Mouse (Mus musculus) myocyte (in vitro differentiated cells): ENCODE measurements at regions not wholly inside any gene's neighbourhood (a gene's known extent, or its start where the extent isn't known, plus 50 kb on each side); places are given as distances from the start of the nearest gene placed in this dataset.

Source experiments
- MYOD1 ChIP-seq, 3 experiments: IDR thresholded peaks; one replicate each; pipeline ENCODE4 v1.6.1; 2011; ENCODE audit warnings: control low read depth in 2 of 3, low read depth in 2 of 3, mild to moderate bottlenecking in 2 of 3, moderate library complexity in 1 of 3; ENCODE audit not compliant: insufficient read length in 2 of 3, control insufficient read depth in 1 of 3
- MYOG ChIP-seq, 3 experiments: IDR thresholded peaks; one replicate each; pipeline ENCODE4 v1.6.1; 2011; ENCODE audit warnings: control low read depth in 2 of 3, low read depth in 2 of 3, mild to moderate bottlenecking in 2 of 3; ENCODE audit not compliant: insufficient read length in 2 of 3, control insufficient read depth in 1 of 3, insufficient read depth in 1 of 3
- POLR2A ChIP-seq: IDR thresholded peaks from one replicate; pipeline ENCODE4 v1.6.1; 2011; ENCODE audit warnings: low read depth, mild to moderate bottlenecking, control low read depth, moderate library complexity; ENCODE audit not compliant: insufficient read length
- TCF3 ChIP-seq: IDR thresholded peaks from one replicate; pipeline ENCODE4 v1.6.1; 2011; ENCODE audit warnings: low read depth, control low read depth; ENCODE audit not compliant: insufficient read length
- USF1 ChIP-seq: IDR thresholded peaks from one replicate; pipeline ENCODE4 v1.6.1; 2011; ENCODE audit warnings: low read depth, mild to moderate bottlenecking, control low read depth, moderate library complexity

DNA sequence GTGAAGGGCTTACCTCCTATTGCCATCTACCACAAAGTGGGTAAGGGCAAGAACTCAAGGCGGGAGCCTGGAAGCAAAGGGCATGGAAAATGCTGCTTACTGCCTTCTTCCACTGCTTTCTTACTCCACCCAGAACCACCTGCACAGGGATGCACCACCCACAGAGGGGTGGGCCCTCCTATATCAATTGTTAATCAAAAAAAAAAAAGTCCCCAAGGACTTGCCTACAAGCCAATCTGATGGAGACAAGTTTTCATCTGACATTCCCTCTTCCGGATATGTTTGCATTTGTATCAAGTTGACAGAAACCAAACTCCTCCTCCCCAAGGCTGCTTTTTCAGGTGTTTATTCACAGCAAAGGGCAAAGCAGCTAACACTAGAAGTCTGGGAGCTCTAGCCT lies 94.1 kb upstream of the Gli2 start:
- no peak for TF ChIP-seq POLR2A
- no peak for TF ChIP-seq USF1
- TF ChIP-seq TCF3, result no peak
- no peak for TF ChIP-seq MYOG (IDR thresholded peaks at IDR 0.05; ENCODE audit: control insufficient read depth in 1 of 3, insufficient read depth in 1 of 3, insufficient read length in 2 of 3, low read depth in 2 of 3)
- no peak for TF ChIP-seq MYOD1 (IDR thresholded peaks at IDR 0.05; ENCODE audit: control insufficient read depth in 1 of 3, insufficient read length in 2 of 3, low read depth in 2 of 3)
